Mouse (Mus musculus): ENCODE results near the gene Hormad2.

The Hormad2 gene

DNA sequence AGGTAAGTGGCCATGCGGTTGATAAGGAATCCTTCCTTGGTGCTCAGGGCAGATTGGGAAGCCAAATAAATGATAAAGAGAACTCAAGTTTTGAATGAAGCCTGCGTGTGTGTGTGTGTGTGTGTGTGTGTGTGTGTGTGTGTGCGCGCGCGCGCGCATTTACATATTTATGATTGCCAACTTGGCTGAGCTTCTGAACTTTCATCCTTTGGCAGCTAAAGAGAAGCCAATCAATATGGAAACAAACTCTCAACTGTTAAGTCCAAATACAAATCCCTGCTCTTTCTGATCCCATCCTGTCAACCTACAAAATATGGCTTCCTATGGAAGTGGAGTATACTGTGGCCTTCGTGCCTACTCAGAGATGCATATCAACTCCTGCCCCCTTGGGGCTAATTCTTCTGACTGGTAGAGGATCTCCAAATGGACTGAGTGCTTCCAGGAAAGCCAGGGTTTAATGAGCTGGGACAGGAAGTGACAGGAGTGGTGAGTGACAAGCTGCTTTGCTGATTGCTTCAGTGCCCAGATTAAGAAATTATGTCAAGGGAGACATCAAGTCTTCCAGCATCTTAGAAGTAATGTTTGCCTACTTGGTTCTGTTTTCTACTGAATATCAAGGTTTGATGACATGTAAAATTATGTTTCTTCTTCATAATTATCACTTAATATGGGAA lies 5.4 kb upstream of the Hormad2 start:
- no peak for DNase-seq (ENCODE audit: low spot score)

DNA sequence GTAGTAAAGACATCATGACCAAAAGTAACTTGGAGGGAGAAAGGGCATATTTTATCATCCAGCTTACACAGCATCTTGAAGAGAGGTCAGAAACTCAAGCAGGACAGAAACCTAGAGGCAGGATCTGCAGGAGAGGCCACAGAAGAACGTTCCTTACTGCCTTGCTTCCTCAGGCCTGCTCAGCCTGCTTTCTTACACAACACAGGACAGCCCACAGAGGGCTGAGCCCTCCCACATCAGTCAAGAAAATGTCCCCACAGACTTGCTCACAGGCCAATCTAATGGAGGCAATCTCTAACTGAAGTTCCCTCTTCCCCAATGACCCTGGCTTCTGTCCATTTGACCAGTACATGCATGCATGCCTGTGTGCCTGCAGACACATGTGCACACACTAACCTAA lies 1.4 kb upstream of the Hormad2 start:
- DNase-seq (ENCODE audit: low spot score) = no peak

DNA sequence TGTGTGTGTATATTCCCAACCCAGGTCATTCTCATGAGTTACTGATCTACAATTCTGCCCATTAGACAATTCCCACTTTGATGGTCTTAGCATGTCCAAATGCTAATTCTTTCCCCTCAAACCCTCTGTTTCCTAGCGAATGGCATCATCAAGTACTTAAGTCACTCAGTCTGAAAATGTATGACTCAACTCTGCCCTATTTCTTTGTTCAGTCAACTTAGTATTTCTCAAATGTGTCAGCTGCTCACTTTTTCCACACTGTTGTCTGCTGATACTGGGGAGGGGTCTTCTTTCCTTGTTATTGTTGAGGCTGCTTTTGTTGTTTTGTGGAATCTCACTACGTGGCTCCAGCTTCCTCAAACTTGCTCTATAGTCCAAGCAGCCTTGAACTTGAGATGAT lies 2.7 kb downstream of the Hormad2 start:
- no peak for DNase-seq (ENCODE audit: low spot score)

DNA sequence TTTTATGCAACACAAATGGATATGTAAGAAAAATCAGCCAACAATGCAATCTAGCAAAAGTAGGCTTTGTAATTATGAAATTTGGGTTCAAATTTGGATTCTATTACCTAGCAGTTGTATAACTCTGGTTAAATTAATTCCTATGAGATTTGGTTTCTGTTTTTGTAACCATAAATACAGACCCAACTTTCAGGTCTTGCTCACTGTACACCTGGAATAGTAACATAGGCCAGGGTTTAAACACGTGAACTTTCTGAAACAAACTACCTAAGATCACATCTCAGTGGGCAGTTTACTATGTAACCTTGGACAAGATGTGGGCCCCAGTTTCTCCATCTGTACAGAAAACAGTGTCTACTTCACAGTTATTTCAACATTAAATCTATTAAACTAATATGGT lies 3.6 kb downstream of the Hormad2 start:
- no peak for DNase-seq (ENCODE audit: low spot score)

DNA sequence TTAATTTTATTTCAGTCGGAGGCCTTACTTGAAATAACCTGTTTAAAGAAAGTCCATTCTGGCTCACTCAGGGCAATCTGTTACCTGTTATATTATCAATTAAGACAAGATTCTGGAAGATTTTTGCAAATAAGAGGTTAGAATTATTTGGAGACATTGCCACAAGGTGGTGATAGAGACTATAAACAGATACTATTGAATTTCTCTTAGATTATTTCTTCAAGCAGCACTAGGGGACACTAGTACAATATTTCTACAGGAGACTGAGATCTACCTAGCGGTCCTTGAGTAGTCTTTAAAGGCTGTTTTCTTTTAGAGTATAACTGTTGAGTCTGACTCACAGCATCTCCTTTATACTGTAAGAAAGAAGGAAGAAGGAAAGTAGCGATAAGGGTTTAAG lies 4.3 kb downstream of the Hormad2 start:
- no peak for DNase-seq (ENCODE audit: low spot score)

DNA sequence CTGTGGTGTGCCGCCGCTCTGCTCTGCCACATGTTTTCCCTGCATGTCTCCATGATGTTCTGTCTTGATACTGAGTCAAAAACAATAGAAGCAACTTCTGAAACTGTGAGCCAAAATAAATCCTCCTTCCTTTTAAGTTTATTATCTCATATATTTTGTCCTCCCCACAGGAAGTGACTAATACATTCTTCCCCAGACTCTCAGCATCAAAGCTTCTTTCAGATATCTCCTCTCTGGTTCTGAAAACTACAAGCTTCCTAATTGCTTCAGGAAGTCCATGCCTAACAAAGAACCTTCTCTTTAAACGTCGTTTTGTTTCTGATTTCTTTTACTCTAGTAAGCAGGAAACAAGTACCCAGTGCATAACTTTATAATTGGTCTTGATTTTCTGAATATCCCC lies 6.4 kb downstream of the Hormad2 start:
- no peak for DNase-seq (ENCODE audit: low spot score)

DNA sequence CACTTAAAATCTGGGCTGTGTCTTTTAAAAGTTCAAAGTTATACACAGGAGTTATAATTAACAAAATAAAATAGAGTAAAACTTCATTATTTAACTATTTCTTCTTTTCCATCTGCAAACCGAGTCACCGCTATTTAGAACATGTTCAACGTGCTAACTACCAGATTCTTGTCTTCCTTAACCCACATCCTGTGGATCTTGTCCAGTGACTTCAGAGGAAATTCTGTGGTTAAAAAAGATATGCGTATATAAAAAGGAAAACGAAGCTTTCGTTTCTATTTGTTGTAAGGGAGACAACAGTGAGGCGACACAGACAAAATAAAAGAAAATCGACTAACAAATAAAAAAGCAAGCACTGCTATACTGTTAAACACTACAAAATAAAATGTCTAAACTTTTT lies 17.1 kb downstream of the Hormad2 start:
- DNase-seq (ENCODE audit: low spot score) = no peak

DNA sequence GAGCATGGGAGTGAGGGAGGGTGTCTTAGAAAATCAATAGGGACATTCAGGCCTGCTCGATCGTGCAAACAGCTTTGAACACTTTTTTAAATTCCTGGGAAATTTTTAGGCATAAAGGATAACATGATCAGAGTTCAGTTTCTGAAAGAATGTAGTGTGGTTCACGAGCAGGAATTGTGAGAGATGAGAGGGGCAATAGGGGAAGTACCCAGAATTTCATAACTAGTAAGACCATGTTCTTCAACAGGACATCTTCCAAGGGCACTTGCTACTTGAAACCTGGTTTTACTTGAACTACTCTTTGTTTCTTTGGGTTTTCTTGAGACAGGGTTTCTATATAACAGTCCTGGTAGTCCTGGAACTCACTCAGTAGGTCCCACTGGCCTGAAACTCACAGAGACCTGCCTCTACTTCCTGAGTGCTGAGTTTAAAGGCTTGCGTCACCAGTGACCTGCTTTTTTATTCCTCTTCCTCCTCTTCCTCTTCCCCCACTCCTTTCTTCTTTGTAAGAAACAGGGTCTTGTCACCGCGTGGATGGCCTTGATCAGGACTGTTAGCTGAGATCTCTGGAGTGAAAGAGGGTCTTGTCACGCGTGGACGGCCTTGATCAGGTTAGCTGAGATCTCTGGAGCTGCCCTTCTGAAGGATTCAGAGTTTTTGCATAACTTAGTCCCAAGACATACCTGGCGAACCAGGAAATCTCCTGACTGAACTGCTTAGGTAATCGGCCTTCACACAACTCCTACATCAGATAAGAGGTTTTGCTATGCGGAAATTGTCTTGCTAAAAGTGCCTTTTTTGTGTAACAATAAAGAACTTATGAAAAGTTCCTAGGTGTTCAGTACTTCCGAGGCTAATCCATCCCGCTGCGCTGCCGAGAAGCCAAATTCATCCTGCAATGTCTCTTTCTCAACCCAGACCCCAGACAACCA lies 18.1 kb downstream of the Hormad2 start:
- DNase-seq (ENCODE audit: low spot score) = no peak

DNA sequence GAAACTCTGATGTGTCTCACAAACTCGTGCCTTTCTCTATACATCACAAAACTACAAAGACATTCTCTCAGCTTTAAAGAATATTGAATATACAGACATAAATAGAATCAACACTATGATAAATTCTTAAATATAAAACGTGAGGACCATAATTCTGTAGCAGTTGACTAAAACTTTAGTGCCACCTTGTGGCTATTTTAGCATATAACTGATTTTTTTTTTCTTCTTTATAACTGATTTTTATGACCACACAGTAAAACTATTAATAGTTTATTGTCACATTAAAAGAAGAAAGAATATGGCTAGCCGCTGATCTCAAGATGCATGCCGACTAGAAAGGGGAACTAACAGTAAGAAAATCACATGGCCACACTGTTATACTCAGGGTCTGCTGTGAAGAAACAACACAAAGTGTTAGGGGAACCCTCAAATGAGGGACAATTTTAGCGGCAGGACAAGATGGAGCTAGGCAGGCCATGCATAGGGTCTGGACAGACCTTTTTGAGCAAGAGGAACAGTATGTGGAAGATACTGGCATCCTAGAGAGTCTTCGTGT lies 18.9 kb downstream of the Hormad2 start:
- DNase-seq (ENCODE audit: low spot score) = no peak

DNA sequence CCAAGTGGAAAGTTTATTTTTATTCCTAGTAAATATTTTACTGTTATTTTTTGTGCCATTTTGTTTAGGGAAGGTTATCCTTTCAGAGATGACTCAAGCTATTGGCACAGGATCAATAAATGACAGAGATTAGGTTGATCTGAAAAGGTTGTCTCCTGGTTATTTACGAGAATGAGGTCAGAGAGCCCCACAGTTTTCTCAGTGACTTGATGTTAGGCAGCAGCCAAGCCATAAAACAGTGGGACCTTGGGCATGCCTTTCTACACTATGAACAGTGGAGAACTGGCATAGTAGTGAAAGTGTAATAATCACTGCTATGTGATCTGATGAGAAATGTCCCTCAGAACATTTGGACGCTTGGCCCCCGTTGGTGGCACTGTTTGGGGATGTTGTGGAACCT lies 22.9 kb downstream of the Hormad2 start:
- no peak for DNase-seq (ENCODE audit: low spot score)

DNA sequence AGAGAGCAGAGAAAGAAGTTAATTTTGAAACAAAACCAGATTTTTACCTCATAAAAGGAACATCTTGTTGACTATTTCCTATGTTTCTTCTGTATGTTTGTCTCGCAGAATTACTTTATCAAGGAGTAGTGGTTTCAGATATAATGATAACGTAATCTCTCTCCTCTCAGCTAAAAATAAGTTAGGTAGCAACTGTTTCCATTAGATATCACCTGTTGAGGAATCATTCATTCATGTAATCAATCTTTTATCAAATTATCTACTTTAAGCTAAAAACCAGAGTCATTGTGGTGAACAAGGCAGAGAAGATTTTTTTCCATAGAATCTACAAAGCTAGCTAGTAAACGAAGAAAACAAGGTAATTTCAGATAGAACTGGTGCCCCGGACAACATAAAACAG lies 28.6 kb downstream of the Hormad2 start:
- DNase-seq (ENCODE audit: low spot score) = no peak

DNA sequence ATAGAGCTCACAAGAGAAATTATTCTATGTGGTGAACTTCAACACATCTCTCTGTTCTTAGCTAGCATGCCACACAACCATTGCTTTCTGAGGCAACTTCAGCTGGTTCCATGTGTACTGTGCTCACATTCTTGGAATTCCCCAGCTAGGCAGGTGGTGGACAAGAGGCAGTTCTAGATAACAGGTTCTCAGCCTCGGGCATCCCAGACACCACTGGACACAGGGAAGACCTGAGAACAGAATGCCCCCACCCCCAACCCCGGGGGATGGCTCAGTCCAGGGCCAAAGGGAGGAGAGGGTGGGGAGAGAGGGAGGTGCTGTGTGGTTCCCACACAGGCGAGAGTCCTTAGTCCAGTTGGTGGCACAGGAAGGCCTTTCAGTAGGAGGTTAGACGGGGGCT lies 36.6 kb downstream of the Hormad2 start:
- no peak for DNase-seq (ENCODE audit: low spot score)

DNA sequence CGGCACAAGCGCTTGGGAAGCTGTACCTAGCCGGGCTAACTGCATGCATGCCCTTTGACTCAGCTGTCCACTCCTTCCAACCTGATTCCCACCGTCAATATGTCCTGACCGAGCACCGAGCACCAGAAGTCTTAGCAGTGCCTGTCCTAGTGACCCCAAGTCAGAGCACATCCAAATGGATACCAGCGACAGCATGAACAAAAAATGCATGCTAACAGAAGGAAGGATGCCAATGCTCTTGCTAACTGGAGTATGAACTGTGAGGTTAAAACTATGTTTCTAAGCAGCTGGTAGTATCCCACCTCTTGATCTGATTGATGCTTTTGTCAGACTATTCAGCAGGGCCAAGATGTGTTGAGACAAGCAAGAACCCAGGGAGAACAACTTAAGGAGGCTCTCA lies 37.5 kb downstream of the Hormad2 start:
- no peak for DNase-seq (ENCODE audit: low spot score)

DNA sequence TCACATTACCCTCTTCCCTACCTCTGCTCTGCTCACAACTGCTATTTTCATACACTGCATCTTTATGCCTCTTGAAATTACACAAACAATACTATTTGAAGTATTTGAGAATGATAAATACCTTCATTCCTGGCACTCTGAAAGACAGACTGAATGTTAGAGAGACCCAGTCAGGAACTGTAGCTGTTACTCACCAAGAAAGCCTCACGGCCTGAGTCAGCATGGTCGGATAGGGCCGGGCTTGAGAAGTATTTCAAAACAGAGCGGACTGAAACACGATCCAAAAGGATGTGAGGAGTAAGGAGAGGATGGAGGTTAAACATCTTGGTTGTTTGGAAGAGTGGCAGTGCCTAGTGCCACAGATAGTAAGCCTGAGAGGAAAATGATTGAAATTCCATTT lies 39.7 kb downstream of the Hormad2 start:
- DNase-seq (ENCODE audit: low spot score) = no peak

DNA sequence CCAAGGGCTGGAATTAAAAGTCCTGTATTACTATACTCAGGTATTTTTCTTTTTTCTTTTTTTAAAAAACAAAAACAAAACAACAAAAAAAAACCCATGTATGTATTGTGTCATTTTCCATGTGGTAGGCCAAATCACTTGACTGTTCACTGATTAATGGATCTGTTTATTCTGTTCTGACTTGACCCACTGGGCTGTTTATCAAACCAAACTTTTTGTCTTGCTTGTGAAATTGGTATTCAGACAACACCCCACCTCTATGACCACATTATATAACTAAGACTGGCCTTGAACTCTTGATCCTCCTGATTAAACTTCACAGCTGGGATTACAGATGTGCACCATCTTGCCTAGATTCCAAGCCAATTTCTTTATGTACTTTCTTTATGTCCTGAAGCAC lies 46.7 kb downstream of the Hormad2 start:
- no peak for DNase-seq (ENCODE audit: low spot score)

DNA sequence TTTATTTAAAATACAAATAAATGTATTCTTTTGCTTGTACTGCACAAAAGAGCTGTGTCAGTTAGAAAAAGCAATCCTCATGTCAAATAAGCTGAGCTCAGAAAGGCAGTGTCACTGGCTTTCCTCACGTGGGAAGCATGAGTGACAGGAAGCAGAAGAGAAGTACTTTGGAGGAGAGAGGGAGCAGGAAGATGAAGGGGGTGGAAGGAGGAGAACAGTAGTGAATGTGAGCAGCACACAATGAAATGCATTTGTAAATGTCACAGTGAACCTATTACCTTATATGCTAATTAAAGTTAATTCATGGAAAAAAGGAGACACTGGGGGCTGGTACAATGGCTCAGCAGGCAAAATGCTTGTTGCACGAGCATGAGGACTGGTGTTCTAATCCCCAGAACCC lies 52.9 kb downstream of the Hormad2 start:
- DNase-seq (ENCODE audit: low spot score) = no peak

DNA sequence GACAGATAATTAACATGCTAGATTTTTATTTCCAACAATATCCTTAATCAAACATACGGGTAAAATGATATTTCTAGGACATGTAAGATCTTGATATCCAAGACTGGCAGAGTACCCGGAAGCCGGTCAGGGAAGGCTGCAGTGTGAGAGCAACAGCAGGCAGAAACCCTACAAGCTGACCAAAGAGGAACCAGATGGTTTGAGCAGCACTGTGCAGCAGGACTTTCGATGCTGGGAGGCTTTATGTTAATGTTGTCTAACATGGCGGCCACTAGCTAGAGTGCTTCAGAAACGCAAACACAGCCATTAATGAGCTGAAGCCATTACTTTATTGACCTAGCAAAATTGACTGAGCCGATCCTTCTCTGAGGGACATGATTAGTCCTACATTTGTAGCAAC lies 58.6 kb downstream of the Hormad2 start:
- no peak for DNase-seq (ENCODE audit: low spot score)

DNA sequence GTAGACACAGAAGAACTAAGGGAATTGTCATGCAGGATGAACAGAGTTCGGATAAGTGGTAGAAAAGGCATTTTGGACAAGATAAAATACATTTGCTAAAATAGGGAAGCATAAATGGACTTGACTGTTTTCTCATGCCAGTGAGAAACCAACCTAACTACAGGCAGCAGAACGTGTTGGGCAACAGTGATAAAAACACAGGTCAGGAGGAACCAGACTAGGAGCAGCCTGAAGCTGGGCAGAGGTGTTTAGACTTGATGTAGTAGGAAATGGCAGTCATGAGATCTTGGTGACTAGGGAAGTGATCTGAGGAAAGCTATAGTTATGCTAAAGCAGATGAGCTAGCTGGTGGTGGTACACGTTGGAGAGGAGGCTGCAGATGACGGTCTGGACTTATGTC lies 61.0 kb downstream of the Hormad2 start:
- no peak for DNase-seq (ENCODE audit: low spot score)

DNA sequence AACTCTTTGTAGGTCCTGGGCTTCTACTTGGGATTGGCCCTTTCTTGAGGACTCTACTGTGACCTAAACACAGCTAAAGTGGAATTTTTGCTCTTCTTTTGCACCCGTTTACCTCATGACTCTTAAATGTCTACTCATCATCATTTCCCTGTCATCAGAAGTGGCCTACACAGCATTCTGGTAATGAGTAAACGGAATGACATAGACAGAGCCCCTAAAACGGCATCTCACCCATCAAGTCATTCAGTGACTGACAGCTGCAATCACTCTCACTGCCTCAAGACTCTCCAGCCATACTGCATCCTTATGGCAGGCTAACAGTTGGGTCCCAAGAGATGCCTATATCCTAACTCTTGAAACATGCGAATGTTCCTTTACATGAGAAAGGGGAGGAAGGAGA lies 74.5 kb downstream of the Hormad2 start:
- DNase-seq (ENCODE audit: low spot score) = no peak

DNA sequence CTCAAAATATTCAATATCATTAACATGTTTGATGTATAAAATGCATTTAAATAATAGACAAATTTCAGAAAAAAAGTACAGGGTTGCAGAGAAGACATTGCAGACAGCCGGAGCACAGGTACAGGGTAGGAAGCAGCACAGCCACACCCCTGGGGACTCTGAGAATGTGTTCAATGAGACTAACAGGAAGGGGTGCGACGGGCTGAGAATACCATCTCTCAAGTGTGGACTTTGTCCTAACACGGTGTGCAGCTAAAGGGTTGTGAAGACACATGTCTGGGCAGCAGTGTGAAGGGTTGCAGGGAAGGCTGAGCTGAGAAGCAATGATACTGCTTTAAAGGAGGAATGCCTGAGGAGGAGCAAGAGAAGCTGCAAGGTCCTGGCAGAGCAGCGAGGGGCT lies 85.5 kb downstream of the Hormad2 start:
- no peak for DNase-seq (ENCODE audit: low spot score)

DNA sequence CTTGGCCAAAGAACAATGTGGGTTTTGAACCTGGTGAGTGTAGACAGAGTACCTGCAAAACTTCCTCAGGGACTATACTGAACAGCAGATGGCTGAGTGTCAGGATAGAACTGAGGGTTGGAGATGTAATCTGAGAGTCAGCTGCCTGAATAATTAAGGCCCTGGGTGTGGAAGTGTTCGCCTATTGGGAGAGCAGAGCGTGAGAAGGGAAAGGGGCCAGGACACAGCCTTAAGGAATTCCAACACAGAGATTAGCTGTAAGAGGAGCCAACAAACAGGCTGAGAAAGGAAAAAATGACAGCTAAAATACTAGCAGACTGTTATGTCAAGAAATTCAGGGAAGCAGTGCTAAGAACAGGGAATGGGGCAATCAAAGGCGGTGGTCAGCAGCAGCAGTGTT lies 88.3 kb downstream of the Hormad2 start:
- no peak for DNase-seq (ENCODE audit: low spot score)

DNA sequence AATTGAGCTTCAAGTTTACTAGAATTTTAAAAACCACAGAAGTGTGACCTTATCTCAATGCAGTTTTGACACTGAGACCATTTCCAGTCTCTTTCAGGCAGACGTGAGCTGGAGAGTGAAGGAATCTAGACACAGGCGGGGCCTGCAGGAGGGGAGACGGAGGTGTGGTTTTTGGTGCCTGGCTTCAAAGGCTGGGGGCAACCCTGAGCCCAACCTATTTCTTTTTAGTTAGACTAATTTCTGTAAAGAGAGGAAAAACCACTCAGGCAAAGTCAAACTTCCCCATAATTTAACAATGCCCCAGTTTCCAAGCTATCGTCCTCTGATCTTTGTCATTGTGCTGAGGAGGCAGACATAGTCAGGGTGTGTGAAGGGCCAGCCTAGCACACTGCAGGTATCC lies 97.0 kb downstream of the Hormad2 start:
- DNase-seq (ENCODE audit: low spot score) = no peak

DNA sequence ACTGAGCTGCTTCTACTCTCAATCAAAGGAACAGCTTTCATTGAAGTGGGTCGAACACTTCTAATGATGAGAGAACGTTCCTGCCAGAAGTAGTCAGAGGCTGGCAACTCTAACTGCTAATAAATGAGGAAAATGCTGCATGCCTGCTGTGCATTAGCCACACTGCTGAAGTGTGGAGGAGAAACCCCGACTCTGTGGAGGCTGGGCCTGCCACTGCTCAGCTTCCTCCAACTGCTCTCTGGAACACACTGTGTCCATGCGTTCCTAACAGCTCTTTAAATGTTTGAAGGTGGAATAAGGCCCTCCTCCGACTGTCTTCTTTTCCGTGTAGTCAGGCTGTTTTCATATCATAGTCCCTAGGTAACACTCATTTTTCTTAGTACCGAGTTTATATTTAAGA lies 98.9 kb downstream of the Hormad2 start:
- no peak for DNase-seq (ENCODE audit: low spot score)
